Mouse (Mus musculus) cerebellum, adult 2 months (tissue): ENCODE measurements around the gene Cdkn2a. TPM values are rescaled to one million over a fixed set of nuclear protein-coding genes. Genes with fewer than 3 reads are reported as not detected.

Source experiments
- DNase-seq, 2 experiments: peaks; one replicate each; pipeline ENCODE4 v3.0.0; 2021
- H3K27ac ChIP-seq: fragments of 200-500 bp; 2 replicates; pipeline ENCODE4 v1.5.1; 2012; ENCODE audit warnings: low read length, control low read depth, inconsistent platforms; ENCODE audit not compliant: insufficient read depth
- H3K27me3 ChIP-seq: fragments of 200-500 bp; 2 replicates; pipeline ENCODE4 v1.6.1; 2012; ENCODE audit warnings: inconsistent platforms, mild to moderate bottlenecking, low read length, moderate library complexity; ENCODE audit not compliant: control insufficient read depth, insufficient read depth
- H3K4me1 ChIP-seq: fragments of 200-500 bp; 2 replicates; pipeline ENCODE4 v1.6.1; 2011; ENCODE audit warnings: low read length; ENCODE audit not compliant: control insufficient read depth, insufficient read depth
- H3K4me3 ChIP-seq: fragments of 200-500 bp; replicated peaks from 2 replicates; pipeline ENCODE3; 2011; ENCODE audit warnings: mild to moderate bottlenecking, low read depth, low read length, control low read depth; ENCODE audit not compliant: insufficient read depth
- CTCF ChIP-seq: fragments of 200-500 bp; IDR thresholded peaks from 2 replicates; pipeline ENCODE4 v1.5.1; 2011; ENCODE audit warnings: low read depth, mild to moderate bottlenecking, control low read depth, low read length, moderate library complexity, borderline replicate concordance; ENCODE audit not compliant: insufficient read depth
- POLR2A ChIP-seq: fragments of 200-500 bp; IDR thresholded peaks from 2 replicates; pipeline ENCODE4 v1.6.1; 2011; ENCODE audit warnings: low read length, control low read depth, borderline replicate concordance; ENCODE audit not compliant: insufficient read depth
- WGBS: fragments of 180-500 bp; shearing (Covaris S2); methylation state at CpG from one replicate; pipeline ENCODE4 v1.1.7; 2018; 5-methylcytosine and 5-hydroxymethylcytosine counted together
- polyA plus RNA-seq: library from polyadenylated mRNA; depleted of rRNA; stranded (reverse); fragments of >200 nt; gene quantifications from 2 replicates; pipeline ENCODE4 v1.2.3, GENCODE M21; 2012; rRNA removed

Gene Cdkn2a
- polyA plus RNA-seq: 0.16 TPM in 1 of 2 replicates, not detected in the other

- under 1% methylated on average over 110 of the region's 117 CpGs for WGBS
- DNase-seq: peak; percentile 33 to 50
- no peak for TF ChIP-seq CTCF
- TF ChIP-seq POLR2A: no peak
Measured at GRCm38 (mm10) chr4:89294486-89295440, at the start of gene Cdkn2a. Gene Cdkn2a, minus strand, starts transcription at chr4:89294653.

GRCm38 (mm10) chr4:89313461-89313860 is 19.0 kb upstream of the Cdkn2a start:
- DNase-seq: no peak
- Histone ChIP-seq H3K4me1 (no peaks in the 10 kb centered on the region), H3K4me3 (no peak overlapping the region), H3K27ac (no peak overlapping the region), H3K27me3 (peaks cover 3% of the 10 kb centered on the region; the same call in 1 of the 2 replicates)
- 61% methylated on average over 13 of the region's 13 CpGs for WGBS
- no peak for TF ChIP-seq CTCF
- no peak for TF ChIP-seq POLR2A

More at GRCm38 (mm10) chr4:89294486-89295440, at the start of gene Cdkn2a:
- no peak within 1 kb of the TSS for H3K27ac ChIP-seq
- peak within 1 kb of the TSS; percentile 54 for H3K4me3 ChIP-seq
- peaks cover 6% of the 10 kb centered on the region; the same call in 1 of the 2 replicates for H3K27me3 ChIP-seq
- peaks cover 4% of the 10 kb centered on the region; the same call in 1 of the 2 replicates for H3K4me1 ChIP-seq

- peaks cover 14% of the 10 kb centered on the region; the same call in 1 of the 2 replicates for H3K27me3 ChIP-seq
- no peak within 1 kb of the TSS for H3K27ac ChIP-seq
- DNase-seq: peak; percentile 60 to 69
- H3K4me1 ChIP-seq: no peaks in the 10 kb centered on the region
- H3K4me3 ChIP-seq: peak within 1 kb of the TSS; percentile 27
- TF ChIP-seq POLR2A (no peak), CTCF (peak; percentile 45; the same call in 1 of the 2 replicates)
- WGBS: 2% methylated on average over 61 of the region's 61 CpGs
Measured at GRCm38 (mm10) chr4:89310491-89311254, 16.2 kb upstream of the Cdkn2a start, which contains the start of gene Cdkn2b. Gene Cdkn2b, minus strand, starts transcription at chr4:89311039.

GRCm38 (mm10) chr4:89309996-89310395 is 15.5 kb upstream of the Cdkn2a start:
- H3K4me3 ChIP-seq: no peak overlapping the region
- H3K27me3 ChIP-seq: peaks cover 14% of the 10 kb centered on the region; the same call in 1 of the 2 replicates
- TF ChIP-seq POLR2A: no peak
- TF ChIP-seq CTCF: no peak
- 12% methylated on average over 11 of the region's 11 CpGs for WGBS
- no peak overlapping the region for H3K27ac ChIP-seq
- no peak for DNase-seq
- no peaks in the 10 kb centered on the region for H3K4me1 ChIP-seq

- no peaks in the 10 kb centered on the region for H3K4me1 ChIP-seq
- peaks cover 14% of the 10 kb centered on the region; the same call in 1 of the 2 replicates for H3K27me3 ChIP-seq
- WGBS: 30% methylated on average over 3 of the region's 3 CpGs
- H3K4me3 ChIP-seq: no peak overlapping the region
- no peak for DNase-seq
- TF ChIP-seq CTCF (no peak), POLR2A (no peak)
- no peak overlapping the region for H3K27ac ChIP-seq
Measured at GRCm38 (mm10) chr4:89308001-89308400, 13.5 kb upstream of the Cdkn2a start.

GRCm38 (mm10) chr4:89306798-89307365 is 12.4 kb upstream of the Cdkn2a start:
- Histone ChIP-seq H3K4me1 (no peaks in the 10 kb centered on the region), H3K4me3 (no peak overlapping the region), H3K27me3 (peaks cover 14% of the 10 kb centered on the region; the same call in 1 of the 2 replicates), H3K27ac (no peak overlapping the region)
- WGBS: 12% methylated on average over 25 of the region's 25 CpGs
- DNase-seq: no peak
- TF ChIP-seq POLR2A (no peak), CTCF (no peak)

GRCm38 (mm10) chr4:89305691-89306090 is 11.2 kb upstream of the Cdkn2a start:
- Histone ChIP-seq H3K4me1 (no peaks in the 10 kb centered on the region), H3K27ac (no peak overlapping the region), H3K27me3 (peaks cover 15% of the 10 kb centered on the region; the same call in 1 of the 2 replicates), H3K4me3 (no peak overlapping the region)
- WGBS: 15% methylated on average over 3 of the region's 3 CpGs
- TF ChIP-seq POLR2A (no peak), CTCF (no peak)
- no peak for DNase-seq
